Mouse (Mus musculus) kidney, postnatal 4 days (tissue): ENCODE measurements around the gene Gsx1.

Experiments used
- DNase-seq, 2 experiments: peaks; one replicate each; pipeline ENCODE4 v3.0.0; 2021; ENCODE audit warnings: mixed read lengths in 2 of 2

The Gsx1 gene

GRCm38 (mm10) chr5:147207852-147208251, 19.4 kb downstream of the Gsx1 start:
- DNase-seq = no peak

- no peak for DNase-seq
Observed at GRCm38 (mm10) chr5:147208471-147208870, 20.0 kb downstream of the Gsx1 start.

- DNase-seq = peak; percentile 91 to 92
Observed at GRCm38 (mm10) chr5:147227354-147228112, 39.0 kb downstream of the Gsx1 start.

DNA sequence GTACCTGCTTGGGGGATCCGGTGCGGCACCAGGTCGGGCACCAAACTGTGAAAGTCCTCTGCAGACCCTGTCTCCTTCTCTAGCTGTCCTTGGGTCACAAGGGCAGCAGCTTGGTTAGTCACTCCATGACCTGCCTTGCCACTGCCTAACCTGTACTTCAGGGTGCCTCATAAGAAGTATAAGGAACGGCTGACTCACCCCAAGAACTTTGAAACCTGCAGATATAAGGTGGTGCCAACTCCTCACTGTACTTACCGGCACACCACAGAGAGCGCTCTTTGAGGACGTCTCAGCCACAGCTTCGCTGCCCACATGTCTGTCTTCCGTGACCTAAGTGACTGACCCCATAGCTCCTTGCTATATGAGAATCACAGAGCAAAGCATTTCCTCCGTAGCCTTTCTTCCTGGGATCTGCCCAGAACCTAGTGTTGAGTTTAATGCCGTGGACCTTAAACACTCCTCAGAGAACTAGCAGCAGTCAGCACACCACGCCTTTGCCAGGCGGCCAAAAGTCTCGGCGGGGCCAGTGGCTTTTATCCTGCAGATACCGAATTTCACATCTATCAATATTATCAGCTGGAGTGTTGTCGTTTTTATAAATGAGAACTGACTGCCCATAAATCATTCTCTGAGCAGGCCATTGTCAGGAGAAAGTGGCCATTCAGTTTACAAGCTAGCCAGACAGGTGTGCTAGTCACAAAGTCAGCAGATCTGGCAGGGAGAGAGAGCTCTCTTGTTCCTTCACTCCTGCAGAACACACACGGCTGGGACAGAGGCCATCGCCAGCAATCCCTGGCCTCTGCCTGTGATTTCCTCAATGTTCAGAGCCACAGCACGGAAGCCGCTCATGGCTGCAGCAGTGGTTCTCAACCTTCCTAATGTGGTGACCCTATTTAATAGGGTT, 47.2 kb downstream of the Gsx1 start:
- DNase-seq = no peak
